Mouse (Mus musculus): ENCODE data around the gene Abcb8.

DNA sequence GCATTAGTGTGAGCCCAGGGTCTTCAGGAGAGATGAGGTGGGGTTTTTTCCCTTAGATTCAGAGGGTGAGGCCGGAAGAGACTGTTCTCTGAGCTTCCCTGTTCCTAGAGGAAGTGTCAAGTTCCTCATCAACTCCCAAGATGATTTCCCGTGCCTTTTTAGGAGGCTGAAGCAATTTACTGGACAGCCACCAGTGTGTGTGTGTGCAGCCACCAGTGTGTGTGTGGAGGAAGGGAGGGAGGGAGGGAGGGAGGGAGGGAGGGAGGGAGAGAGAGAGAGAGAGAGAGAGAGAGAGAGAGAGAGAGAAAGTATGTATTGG, 60.5 kb downstream of the Abcb8 start:
- no peak for TF ChIP-seq POLR2A (IDR thresholded peaks at IDR 0.05; ENCODE audit: extremely low read depth, insufficient read depth, low read length)
- no peak for TF ChIP-seq CTCF (IDR thresholded peaks at IDR 0.05; ENCODE audit: low read depth, low read length)

Measured in liver, adult 2 months (tissue).